Mouse (Mus musculus) left cerebral cortex, postnatal 36 days (tissue): Measurements from ENCODE around the gene Id1. TPM values are rescaled to one million over a fixed set of nuclear protein-coding genes. Genes with fewer than 3 reads are reported as not detected.
A peak's percentile ranks its signal among the peaks of the same experiment; 100 is the strongest.

Experiments used
- DNase-seq, 2 experiments: peaks; one replicate each; pipeline ENCODE4 v3.0.0; 2021 to 2022; ENCODE audit warnings: low spot score in 2 of 2, mixed read lengths in 1 of 2
- intact Hi-C: fragments of 180-260 bp; cut with DNase I; formaldehyde crosslinking; loops from one replicate; pipeline ENCODE4 v1.15.1; 2025
- total RNA-seq, 2 experiments: library from RNA; stranded (reverse); gene quantifications; 2 replicates each; pipeline ENCODE4 v1.2.3; 2021

Id1 gene
- 10 to 100 TPM; 22.9 to 23.9 TPM for total RNA-seq

DNA sequence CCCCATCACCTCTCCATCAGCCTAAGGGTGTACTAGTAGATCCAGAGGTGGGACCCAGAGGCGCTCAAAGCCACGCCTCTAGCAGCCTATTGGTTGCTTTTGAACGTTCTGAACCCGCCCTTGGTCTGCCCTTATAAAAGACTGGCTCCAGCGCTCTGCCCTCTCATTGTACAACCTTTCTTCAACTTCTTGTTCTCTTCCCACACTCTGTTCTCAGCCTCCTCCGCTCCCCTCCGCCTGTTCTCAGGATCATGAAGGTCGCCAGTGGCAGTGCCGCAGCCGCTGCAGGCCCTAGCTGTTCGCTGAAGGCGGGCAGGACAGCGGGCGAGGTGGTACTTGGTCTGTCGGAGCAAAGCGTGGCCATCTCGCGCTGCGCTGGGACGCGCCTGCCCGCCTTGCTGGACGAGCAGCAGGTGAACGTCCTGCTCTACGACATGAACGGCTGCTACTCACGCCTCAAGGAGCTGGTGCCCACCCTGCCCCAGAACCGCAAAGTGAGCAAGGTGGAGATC, at the start of gene Id1:
Gene Id1 (plus strand): TSS at position 162 of the 512 bp plus-strand sequence.
- DNase-seq, result peak; percentile 39 to 60
- intact Hi-C loops, result loop anchor here (5.0 kb wide), 2 partner anchors 39 to 41 kb away; no protein-coding TSS in a partner anchor

DNA sequence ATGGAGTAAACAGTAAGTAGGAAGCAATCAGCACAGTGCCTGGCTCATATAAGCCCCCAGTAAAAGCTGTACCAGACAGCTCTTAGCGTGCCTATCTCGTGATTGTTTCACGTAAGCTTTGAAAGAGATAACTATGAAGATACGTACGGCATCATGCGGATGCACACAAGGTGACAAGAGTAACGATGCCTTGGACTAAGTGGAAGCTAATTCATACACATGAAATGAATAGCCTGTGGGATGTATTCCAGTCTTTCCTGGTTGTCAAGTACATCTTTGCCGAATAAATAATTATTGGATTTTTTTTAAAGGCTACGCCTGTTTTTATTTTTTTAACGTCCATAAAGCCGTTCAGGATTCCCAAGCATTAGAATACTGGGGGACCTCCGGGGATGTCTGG, 49.7 kb upstream of the Id1 start:
- no peak for DNase-seq
- intact Hi-C loops, result no loop called here

DNA sequence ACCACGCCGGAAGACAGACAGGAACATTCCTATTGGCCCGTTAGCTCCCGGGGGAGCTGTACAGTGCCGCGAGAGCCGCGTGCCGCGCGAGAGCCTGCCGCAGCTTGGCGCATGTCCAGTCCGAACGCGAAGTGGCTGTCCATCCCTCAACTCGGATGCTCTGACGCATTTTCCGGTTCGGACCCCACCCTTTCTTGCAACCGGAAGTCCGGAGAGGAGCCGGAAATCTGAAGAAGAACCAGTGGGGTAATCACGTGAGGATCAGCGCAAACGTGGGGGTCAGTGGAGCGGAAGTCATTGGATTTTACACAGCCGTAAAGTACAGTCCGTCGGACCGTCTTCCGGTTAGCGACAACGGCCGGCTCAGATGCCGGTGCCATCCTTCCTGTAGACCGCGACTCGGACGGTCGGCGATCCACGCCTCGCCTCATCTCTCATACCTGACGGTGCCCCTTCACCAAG, 49.2 kb upstream of the Id1 start, which contains the start of gene Mcts2:
Gene Mcts2 (plus strand): TSS at position 230 of the 462 bp plus-strand sequence.
- DNase-seq, result peak; percentile 89 to 92
- intact Hi-C loops, result no loop called here

DNA sequence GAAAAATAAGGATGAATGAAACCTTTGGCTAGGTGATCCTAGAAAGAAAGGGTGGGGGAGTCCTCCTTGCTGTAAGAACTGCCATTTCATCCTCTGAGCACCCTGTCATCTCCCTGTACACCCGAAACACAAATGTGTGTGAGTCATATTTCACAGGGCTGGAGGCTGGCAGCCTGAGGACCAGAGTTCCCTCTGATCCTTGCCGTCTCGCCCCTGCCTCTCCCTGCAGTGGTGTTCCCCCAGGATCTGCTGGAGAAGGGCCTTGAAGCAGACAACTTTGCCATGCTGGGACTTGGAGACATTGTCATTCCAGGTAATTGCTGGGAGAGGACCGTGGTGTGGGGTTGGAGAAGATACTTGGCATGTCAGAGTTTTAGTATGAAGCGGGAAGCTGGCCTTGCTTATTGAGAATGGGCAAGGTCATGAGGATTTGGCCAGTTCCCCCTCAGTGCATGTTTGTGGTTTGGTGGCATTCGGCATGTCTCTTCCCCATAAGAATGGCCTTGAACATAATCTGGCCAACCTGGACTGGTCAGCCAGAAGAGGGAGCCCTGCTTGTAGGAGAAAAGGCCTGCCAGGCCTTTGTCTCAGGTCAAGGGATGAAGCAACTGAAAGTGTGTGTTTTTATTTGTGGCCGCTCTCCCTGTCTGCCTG, 44.4 kb upstream of the Id1 start:
- intact Hi-C loops, result loop anchor here (2.0 kb wide), 1 partner anchor 21 kb away; no protein-coding TSS in a partner anchor
- no peak for DNase-seq

DNA sequence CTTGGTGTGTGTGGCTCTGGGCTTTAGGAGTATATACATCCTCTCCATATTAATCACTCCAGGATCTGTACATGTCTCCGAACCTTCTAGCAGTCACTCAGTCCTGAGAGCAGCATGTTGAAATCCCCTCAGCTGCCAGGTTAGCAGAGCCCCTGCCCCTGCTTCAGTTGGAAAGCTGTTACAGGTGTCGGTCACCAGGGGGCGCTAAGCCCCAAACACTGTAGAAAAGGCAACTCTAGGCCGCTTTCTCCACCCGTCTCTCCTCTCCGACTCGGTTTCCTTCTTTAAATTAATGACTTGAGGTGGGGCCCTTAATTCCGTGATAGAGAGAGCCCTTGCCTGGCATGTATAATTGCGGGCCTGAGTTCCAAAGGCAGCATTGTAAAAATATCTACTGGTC, 42.8 kb upstream of the Id1 start:
- intact Hi-C loops, result loop anchor here (2.0 kb wide), 1 partner anchor 22 kb away; no protein-coding TSS in a partner anchor
- peak; percentile 55 to 62 for DNase-seq

DNA sequence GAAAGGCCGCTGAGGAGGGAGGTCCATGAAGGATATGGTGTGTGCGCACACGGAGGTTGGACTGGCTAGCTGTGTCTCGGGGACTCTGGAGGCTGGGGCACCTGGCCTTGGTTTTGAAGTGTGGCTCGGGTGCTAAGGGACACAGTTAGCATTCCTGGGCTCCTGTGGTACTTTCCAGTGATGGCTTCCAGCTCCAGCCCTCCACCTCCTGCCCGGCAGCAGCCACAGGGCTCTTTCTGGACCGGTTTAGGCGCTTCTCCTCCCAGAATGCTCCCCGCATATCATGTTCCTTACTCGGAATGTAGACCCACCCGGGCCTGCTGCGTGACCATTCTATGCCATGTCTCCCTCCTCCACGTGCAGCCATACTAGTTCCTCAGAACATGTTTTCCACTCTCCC, 42.3 kb upstream of the Id1 start:
- no peak for DNase-seq
- intact Hi-C loops, result loop anchor here (2.0 kb wide), 1 partner anchor 23 kb away; no protein-coding TSS in a partner anchor

DNA sequence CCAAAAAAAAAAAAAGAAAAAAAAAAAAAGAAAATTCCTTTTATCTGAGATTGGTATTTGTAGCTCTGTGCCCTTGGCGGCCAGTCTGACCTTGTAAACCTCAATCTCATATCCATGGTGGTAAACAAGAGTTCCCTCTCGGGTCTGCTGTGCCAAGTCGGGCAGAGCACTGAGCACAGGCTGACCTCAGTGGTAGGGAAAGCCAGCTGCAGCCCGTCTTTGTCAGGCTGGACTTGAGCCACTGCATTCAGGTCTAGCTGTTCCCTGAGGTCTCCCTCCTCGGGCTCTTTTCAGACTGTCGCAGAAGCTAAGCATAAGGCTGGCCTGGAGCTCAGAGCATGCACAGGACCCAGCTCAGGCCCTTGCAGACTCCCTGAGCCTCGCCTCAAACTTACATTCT, 41.3 kb upstream of the Id1 start:
- intact Hi-C loops, result loop anchor here (5.0 kb wide), 1 partner anchor 43 kb away; the partner anchor contains the start of gene Id1
- no peak for DNase-seq

DNA sequence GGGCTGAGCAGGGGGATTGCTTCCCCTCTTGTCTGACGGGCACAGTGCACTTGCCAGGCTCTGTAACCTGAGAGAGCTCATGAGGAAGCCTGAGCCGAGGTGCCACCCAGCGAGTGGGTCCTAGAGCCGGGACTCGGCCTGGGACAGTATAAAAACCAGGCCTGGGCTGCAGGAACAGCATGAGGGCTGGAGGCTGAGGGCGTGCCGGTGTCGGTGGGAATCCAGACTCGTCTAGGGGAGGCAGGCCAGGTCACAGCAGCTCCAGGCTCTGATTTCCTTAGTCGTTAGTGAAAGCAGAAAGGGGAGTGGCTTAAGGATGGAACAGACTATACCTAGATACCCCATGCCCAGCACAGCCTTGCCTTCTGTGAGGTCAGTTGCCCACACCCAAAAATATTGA, 40.0 kb upstream of the Id1 start:
- intact Hi-C loops, result loop anchor here (1.0 to 5.0 kb wide), 3 partner anchors 41 to 135 kb away; partner anchors contain the start of genes Bcl2l1 and Id1
- DNase-seq, result no peak

DNA sequence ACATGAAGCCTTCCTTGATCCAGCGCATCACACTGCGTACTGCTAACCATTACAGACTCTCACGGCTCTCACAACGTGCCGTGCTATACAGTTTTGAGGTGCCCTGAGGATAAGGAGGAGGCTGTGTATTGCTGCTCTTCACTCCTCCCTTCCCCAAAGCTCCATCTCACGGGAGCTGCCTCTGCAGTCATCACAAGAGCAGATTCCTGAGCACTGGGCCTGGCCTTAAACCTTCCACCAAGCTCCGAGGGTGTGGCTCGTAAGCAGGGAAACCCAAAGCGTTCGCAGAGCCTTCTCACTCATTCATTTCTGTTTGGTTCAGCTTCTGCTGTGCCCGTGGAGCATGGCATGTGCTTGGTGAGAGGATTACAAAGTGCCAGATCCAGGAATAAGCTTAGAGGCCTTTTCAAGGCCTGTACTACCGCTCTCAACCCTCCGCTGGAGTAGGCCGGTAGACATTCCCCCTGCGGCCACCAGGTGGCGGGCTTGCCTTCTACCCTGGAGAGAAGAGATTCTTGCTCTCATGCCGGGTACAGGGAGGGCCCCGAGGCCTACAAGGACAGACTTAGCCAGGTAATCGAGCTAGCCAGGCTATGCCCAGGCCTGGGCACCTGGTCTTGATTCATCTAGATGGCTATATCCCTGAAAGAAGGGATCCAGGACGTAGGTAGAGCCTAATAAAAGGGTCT, 39.4 kb upstream of the Id1 start:
- intact Hi-C loops, result loop anchor here (1.0 to 5.0 kb wide), 3 partner anchors 41 to 135 kb away; partner anchors contain the start of genes Bcl2l1 and Id1
- peak; percentile 91 to 92 for DNase-seq

DNA sequence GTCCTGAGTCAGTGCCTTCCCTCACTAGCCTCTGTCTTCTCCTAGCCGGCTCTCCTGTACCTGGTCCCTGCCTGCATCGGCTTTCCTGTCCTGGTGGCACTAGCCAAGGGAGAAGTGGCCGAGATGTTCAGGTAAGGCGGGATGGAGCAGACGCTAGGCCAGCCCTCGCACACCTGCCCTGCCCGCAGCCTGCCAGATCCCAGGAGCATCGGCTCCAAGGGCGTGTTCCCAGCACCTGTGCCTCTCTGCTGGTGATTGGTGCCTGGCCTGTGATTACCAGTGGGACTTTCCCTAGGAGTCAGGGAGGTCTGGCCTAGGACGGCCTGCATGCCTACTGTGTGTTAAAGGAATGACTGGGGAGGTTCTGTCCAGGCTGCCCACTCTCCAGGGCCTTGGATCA, 35.9 kb upstream of the Id1 start:
- no peak for DNase-seq
- intact Hi-C loops, result no loop called here

DNA sequence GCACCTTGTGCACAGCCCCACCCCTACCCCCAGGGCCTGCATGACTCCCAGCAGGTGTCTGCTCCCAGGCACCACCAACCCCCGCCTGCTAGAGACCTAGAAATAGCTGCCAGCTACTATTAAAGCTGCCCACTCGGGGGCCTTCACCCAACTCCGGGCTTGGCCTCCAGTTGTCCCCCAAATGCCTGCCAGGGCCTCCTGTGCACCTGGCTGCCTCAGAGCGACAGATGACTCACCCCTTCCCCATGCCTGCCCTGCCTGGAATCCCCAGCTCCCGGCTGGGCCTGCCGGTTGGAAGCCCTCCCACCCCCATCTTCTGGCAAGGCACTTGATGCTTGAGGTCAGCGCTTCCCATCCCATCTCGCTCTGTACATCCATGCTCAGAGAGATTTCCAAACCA, 35.3 kb upstream of the Id1 start:
- intact Hi-C loops, result no loop called here
- no peak for DNase-seq

DNA sequence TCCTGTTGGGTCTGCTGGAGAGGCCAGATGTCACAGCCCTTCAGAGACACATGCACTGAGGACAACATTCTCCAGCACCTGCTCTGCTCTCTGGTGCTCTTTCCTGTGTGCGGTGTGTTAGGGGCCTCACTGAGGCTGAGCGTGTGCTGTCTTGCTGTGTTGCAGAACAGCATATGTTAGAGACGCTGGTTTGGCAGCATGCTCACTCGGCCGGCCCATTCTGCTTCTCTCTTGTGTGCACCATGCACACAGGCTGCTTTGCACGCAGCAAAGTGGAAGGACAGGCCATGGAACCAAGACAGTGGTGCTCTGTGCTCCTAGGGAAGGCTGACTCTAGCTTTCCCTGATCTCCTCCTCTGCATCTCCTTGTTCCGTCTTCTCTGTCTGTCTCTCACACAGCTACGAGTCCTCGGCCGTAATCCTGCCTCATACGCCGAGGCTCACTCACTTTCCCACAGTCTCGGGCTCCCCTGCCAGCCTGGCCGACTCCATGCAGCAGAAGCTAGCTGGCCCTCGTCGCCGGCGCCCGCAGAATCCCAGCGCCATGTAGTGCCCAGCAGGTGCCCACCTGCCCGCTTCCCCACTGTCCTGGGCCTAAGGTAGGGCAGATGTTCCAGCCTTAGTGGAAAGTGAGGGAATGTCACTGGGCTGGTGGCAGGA, 32.3 kb upstream of the Id1 start:
- intact Hi-C loops, result no loop called here
- DNase-seq, result no peak

DNA sequence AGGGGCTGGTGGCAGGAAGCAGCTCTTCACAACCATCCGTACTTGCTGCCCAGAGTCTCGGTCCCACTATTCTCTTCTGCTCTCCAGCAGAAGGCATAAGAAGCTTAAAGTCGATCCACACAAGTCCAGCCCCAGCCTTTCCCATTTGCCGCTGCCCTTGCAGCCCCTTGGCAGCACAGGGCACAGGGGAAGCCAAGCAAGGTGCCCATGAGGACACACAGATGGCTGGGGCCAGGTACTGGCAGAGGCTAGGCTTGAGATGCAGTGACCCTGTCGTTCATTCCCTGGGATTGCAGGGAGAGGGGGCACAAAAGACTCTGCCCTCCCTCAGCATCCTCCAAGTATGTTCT, 31.8 kb upstream of the Id1 start:
- DNase-seq, result no peak
- intact Hi-C loops, result no loop called here

DNA sequence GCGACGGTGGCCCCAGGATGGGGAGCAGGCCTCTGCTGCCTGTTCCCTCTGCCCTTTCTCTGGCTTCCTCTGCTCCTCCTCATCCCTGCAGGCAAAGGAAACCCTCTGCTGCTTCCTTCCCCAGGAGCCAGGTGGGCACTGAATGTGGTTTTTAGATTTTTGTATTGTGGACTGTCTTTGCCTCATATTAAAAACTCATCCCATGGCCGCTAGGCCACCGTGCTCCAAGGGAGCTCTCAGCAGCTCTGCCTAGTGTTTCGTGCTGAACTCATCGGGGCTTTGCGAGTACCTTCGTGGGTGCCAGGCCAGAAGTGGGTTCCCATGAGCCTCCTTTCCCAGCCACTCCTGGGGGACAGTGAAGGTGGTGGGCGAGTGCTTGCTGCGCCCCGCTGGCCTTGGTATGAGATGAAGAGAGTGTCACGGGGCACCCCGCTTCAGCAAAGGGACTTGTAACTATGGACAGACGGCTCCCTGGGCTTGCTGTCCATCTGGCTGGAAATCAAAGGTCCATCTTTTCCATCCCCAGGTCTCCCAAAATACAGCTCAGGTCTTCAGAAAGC, 31.2 kb upstream of the Id1 start:
- no peak for DNase-seq
- intact Hi-C loops, result no loop called here

DNA sequence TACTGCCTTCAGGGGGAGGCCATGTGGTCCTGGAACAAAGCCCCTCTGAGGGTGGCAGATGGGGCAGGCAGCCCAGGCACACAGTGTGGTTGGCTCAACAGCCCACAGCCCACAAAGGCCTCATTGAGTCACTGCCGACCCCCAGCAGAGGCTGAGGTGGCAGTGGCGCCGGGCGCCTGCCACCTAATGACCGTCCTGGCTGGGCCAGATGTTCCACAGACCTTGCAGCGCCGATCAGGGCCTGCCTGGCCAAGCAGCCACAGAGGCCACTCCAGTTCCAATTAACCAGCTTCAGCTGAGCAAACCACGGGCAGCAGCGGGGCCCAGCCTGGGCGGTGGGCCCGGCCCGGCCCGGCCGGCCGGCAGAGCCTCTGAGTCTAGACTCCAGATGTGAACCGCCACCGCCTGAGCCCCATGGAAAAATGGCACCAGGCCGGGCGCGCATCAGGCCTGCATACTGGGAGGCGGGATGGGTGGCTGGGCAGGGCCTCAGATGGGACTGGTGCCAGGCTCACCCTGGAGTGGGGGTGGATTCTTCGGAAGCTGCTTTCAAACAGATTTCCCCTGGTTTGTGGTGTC, 30.0 kb upstream of the Id1 start:
- DNase-seq, result peak; percentile 37 to 47
- intact Hi-C loops, result no loop called here

DNA sequence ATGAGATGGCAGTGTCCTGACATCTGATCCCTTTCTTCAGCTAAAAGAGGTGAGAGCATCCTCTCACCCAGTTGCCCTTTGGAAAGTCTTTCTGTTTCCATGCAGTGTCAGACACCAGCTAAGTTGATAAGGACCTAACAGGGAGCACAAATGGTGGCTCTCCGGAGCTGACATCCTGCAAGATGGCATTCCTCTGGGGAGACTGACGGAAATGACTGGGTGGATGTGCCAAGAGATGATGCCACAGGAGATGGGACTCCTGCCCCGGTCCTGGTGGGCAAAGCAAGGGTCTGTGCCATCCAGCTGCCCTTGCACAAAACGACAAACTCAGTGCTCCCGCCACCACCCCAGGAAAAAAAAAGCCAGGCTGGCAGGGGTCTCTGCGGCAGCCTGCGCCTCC, 28.9 kb upstream of the Id1 start:
- DNase-seq, result no peak

DNA sequence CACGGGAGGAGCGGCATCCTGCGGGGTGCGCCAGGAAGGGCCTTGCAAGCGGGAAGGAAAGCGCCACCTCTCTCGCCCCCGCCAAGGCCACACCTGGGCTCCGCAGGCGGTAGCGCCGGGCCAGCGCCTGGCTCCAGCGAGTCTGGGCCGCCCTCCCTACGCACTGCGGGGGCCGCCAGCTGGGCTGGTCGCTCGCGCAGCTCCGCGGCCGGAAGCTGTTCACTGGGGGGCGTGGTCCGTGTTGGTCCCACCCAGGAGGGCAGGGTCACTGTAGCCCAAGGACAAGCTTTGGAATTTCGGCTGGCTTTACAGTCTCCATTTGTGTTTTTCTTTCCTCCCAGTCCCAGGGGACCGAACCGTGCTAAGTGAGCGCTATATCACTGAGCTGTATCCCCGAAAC, 28.4 kb upstream of the Id1 start:
- intact Hi-C loops, result no loop called here

More for the DNA sequence above, 28.9 kb upstream of the Id1 start:
- intact Hi-C loops, result no loop called here

DNA sequence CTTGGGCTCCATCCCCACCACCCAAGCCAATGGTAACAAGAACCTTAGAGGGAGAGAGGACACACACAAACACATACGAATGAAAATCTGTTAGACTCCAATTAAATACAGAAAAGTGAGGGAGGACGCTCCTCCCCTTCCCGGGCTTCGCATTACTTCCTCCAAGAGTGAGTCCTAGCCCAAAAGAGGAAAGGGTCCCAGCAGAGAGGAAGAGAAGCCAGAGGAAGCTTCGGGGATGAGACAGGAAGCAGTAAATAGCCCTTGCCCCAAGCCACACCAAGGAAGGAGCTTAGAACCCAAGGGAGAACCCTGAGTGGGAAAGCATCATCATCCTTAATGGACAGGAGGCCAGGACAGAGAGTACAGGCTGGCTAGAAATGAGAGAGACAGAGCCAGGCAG, 27.0 kb upstream of the Id1 start:
- intact Hi-C loops, result no loop called here
- DNase-seq, result no peak

More for the DNA sequence above, 28.4 kb upstream of the Id1 start:
- peak; percentile 80 to 83 for DNase-seq

DNA sequence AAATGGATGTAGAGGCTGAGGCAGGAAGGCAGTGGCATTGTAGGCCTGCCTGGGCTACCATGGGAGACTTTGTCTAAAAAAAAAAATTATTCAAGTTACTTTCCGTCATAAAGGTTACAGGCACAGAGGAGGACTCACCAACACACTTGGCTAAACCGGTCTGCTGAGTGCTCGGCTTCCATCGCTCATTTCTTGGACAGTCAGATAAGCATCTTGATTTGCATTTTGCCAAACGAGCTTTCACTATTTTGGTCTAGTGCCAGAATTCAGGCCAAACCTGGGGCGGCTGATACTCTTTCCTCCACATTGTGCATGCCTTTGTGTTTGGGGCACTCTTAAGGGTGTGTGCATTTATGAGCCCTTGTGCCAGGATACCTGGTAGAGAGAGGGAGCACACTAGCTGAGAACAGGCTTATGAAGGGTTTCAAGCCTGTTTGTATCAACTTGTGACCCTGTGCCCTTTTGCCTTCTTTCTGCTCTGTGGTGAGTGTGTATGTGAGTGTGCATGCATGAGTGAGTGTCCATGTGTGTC, 19.7 kb upstream of the Id1 start:
- no peak for DNase-seq
- intact Hi-C loops, result no loop called here
